Mouse (Mus musculus) embryonic facial prominence, embryonic 12.5 days (tissue): ENCODE measurements around the gene Map10. TPM values are rescaled to one million over a fixed set of nuclear protein-coding genes. Genes with fewer than 3 reads are reported as not detected.

Experiments
- polyA plus RNA-seq: library from polyadenylated mRNA; unstranded; fragments of >200 nt; fragmentation: Nextera tagmentation; extraction: Ambion mirVana; gene quantifications from 2 replicates; pipeline ENCODE4 v1.2.1, GENCODE M21; 2016

Gene Map10
- polyA plus RNA-seq, 1 experiment from 2014 or later: 7.1 TPM

Other genes with a start within 250 kb of the Map10 start
- gene Sipa1l2, start 100.0 kb upstream of the Map10 start, polyA plus RNA-seq: 24.1 and 24.2 TPM in 2 replicates
- gene Ntpcr, start 60.1 kb downstream of the Map10 start, polyA plus RNA-seq: 28.4 and 31.9 TPM in 2 replicates
- gene Pcnx2, start 228.5 kb downstream of the Map10 start, polyA plus RNA-seq: 0.29 and 0.31 TPM in 2 replicates
- 0.10 and 0.18 TPM in 2 replicates for gene Map3k21, start 240.6 kb downstream of the Map10 start, polyA plus RNA-seq